ENCODE assay signal across 22 mouse cellular contexts in genomic region chr9:109032435-109032834, GRCm38 (mm10). TPM values are rescaled to one million over a fixed set of nuclear protein-coding genes. Genes with fewer than 3 reads are reported as not detected.
DNase-seq lines count a peak whose midpoint lies in the region; ATAC-seq lines count a peak whose summit lies in the region.
"Had no signal": no experiment of that assay in that cellular context is flagged by ENCODE, and none has a peak within 500 bp of the region (broad histone marks: within the 10 kb centered on the region; RNA-seq: fewer than 3 reads in every experiment).

No protein-coding gene starts in this region.

- peak; percentile 68; the same call in 1 of the 2 replicates for ATAC-seq in liver, embryonic 13.5 days (ENCODE audit: low read depth)
- ATAC-seq in megakaryocyte progenitor cell, adult 5-6 weeks (replicated peaks; ENCODE audit: poor library complexity): peak; percentile 83
- ATAC-seq: activated CD4-positive, CD25-positive, alpha-beta regulatory T cell, adult 4 months; forebrain, embryonic 15.5 days; Patski had no signal

- H3K27ac ChIP-seq in liver, embryonic 13.5 days: no peak overlapping the region; the same call in 1 of the 2 replicates
- no peak overlapping the region for H3K27ac ChIP-seq in limb, embryonic 10.5 days
- H3K27ac ChIP-seq: embryonic facial prominence, embryonic 12.5 days; forebrain, embryonic 15.5 days; heart, adult 2 months; heart, embryonic 13.5 days; hindbrain, embryonic 12.5 days had no signal

- H3K4me2 ChIP-seq in liver, embryonic 13.5 days: 0 out of 2 replicates have a peak overlapping the region, but pooled peaks have one; percentile 10
- H3K4me2 ChIP-seq: embryonic facial prominence, embryonic 12.5 days; forebrain, embryonic 15.5 days; heart, embryonic 13.5 days; hindbrain, embryonic 12.5 days had no signal

- no peaks in the 10 kb centered on the region; the same call in 1 of the 2 replicates for H3K27me3 ChIP-seq in liver, embryonic 13.5 days
- H3K27me3 ChIP-seq in limb, embryonic 10.5 days (ENCODE audit: low read depth, poor library complexity, severe bottlenecking): no peaks in the 10 kb centered on the region
- H3K27me3 ChIP-seq: embryonic facial prominence, embryonic 12.5 days; forebrain, embryonic 15.5 days; heart, embryonic 13.5 days; hindbrain, embryonic 12.5 days; Patski had no signal

- H3K9ac ChIP-seq in liver, embryonic 13.5 days: no peak overlapping the region
- H3K9ac ChIP-seq: embryonic facial prominence, embryonic 12.5 days; forebrain, embryonic 15.5 days; heart, embryonic 13.5 days; hindbrain, embryonic 12.5 days had no signal

- no peaks in the 10 kb centered on the region for H3K36me3 ChIP-seq in liver, embryonic 13.5 days
- 0 out of 2 replicates have a peak, but pooled peaks cover 2% of the 10 kb centered on the region for H3K36me3 ChIP-seq in limb, embryonic 10.5 days

- WGBS in liver, embryonic 13.5 days (ENCODE audit: insufficient replicate concordance): 45% methylated on average over 6 of the region's 6 CpGs
- WGBS in limb, embryonic 10.5 days: 86% methylated on average over 6 of the region's 6 CpGs

- peak; percentile 55 for DNase-seq in heart, adult 11 months
- no peak for DNase-seq in heart, adult 9 months (ENCODE audit: low spot score in 2 of 2)
- DNase-seq in 416B (ENCODE audit: low read depth): peak; percentile 43
- DNase-seq in liver, embryonic 13.5 days: no peak
- no peak for DNase-seq in left cerebral cortex, adult 8-10 months (ENCODE audit: low spot score in 2 of 2)
- DNase-seq in layer of hippocampus, postnatal 25 days (ENCODE audit: extremely low spot score in 1 of 2, low spot score in 1 of 2): no peak
- DNase-seq in limb, embryonic 10.5 days (ENCODE audit: low spot score): no peak
- DNase-seq: adrenal gland, postnatal 14 days; cerebellum, adult 18-20 months; cerebellum, postnatal 10 days; gastrocnemius, postnatal 36 days; heart, postnatal 4 days had no signal

- no peak overlapping the region for H3K4me3 ChIP-seq in liver, embryonic 13.5 days (replicated peaks)
- H3K4me3 ChIP-seq in limb, embryonic 10.5 days: no peak overlapping the region
- H3K4me3 ChIP-seq: embryonic facial prominence, embryonic 12.5 days; forebrain, embryonic 15.5 days; heart, adult 2 months; heart, embryonic 13.5 days; hindbrain, embryonic 12.5 days had no signal

- H3K4me1 ChIP-seq in liver, embryonic 13.5 days (replicated peaks): peaks cover 13% of the 10 kb centered on the region
- H3K4me1 ChIP-seq in limb, embryonic 10.5 days: no peaks in the 10 kb centered on the region
- H3K4me1 ChIP-seq: embryonic facial prominence, embryonic 12.5 days; forebrain, embryonic 15.5 days; hindbrain, embryonic 12.5 days had no signal

- no peaks in the 10 kb centered on the region for H3K9me3 ChIP-seq in liver, embryonic 13.5 days (replicated peaks)
- H3K9me3 ChIP-seq in limb, embryonic 10.5 days (replicated peaks): no peaks in the 10 kb centered on the region
- H3K9me3 ChIP-seq: embryonic facial prominence, embryonic 12.5 days; forebrain, embryonic 15.5 days; heart, embryonic 13.5 days; hindbrain, embryonic 12.5 days had no signal

RNA-seq across cellular contexts. Expression of gene Shisa5, which starts 5.9 kb away (rescaled TPM):
- polyA plus RNA-seq in liver, embryonic 13.5 days (2015; fragmentation: Nextera tagmentation; extraction: Ambion mirVana): 20.0 and 21.8 TPM in 2 replicates
- 19.7 and 20.5 TPM in 2 replicates for total RNA-seq in megakaryocyte progenitor cell, adult 5-6 weeks (2015)
- total RNA-seq in megakaryocyte progenitor cell, adult 5-6 weeks (2017): 74.8 and 94.4 TPM in 2 replicates
- 10 to 100 TPM; 81.8 to 96.8 (median 91.6) TPM for total RNA-seq in left cerebral cortex, adult 8-10 months (2022)
- total RNA-seq in layer of hippocampus, postnatal 25 days (2021): 10 to 100 TPM; 49.3 to 52.1 TPM
- 36.1 and 44.4 TPM in 2 replicates for polyA plus RNA-seq in limb, embryonic 10.5 days (2016; fragmentation: Nextera tagmentation; extraction: Ambion mirVana)

RNA-seq across cellular contexts. Expression of gene Trex1, which starts 27.1 kb away (rescaled TPM):
- polyA plus RNA-seq in liver, embryonic 13.5 days (2015; fragmentation: Nextera tagmentation; extraction: Ambion mirVana): 7.4 and 8.9 TPM in 2 replicates
- 22.4 and 24.1 TPM in 2 replicates for total RNA-seq in megakaryocyte progenitor cell, adult 5-6 weeks (2015)
- 12.3 and 15.6 TPM in 2 replicates for total RNA-seq in megakaryocyte progenitor cell, adult 5-6 weeks (2017)
- total RNA-seq in left cerebral cortex, adult 8-10 months (2022): 10 to 100 TPM; 11.8 to 17.1 (median 14.0) TPM
- total RNA-seq in layer of hippocampus, postnatal 25 days (2021): 10 to 100 TPM; 13.1 to 14.2 TPM
- 7.5 and 9.4 TPM in 2 replicates for polyA plus RNA-seq in limb, embryonic 10.5 days (2016; fragmentation: Nextera tagmentation; extraction: Ambion mirVana)

RNA-seq across cellular contexts. Expression of gene Pfkfb4, which starts 40.9 kb away (rescaled TPM):
- 2.3 and 2.5 TPM in 2 replicates for polyA plus RNA-seq in liver, embryonic 13.5 days (2015; fragmentation: Nextera tagmentation; extraction: Ambion mirVana)
- 3.9 and 5.9 TPM in 2 replicates for total RNA-seq in megakaryocyte progenitor cell, adult 5-6 weeks (2015)
- 12.8 and 13.5 TPM in 2 replicates for total RNA-seq in megakaryocyte progenitor cell, adult 5-6 weeks (2017)
- 10 to 100 TPM; 15.0 to 17.6 (median 15.2) TPM for total RNA-seq in left cerebral cortex, adult 8-10 months (2022)
- total RNA-seq in layer of hippocampus, postnatal 25 days (2021): 10 to 100 TPM in 1 of 2 experiments, 1 to 10 TPM in 1; 10.0 to 10.9 TPM
- 12.5 and 14.6 TPM in 2 replicates for polyA plus RNA-seq in limb, embryonic 10.5 days (2016; fragmentation: Nextera tagmentation; extraction: Ambion mirVana)

RNA-seq across cellular contexts. Expression of gene Atrip, which starts 41.5 kb away (rescaled TPM):
- polyA plus RNA-seq in liver, embryonic 13.5 days (2015; fragmentation: Nextera tagmentation; extraction: Ambion mirVana): 12.6 and 12.7 TPM in 2 replicates
- 13.3 and 17.6 TPM in 2 replicates for total RNA-seq in megakaryocyte progenitor cell, adult 5-6 weeks (2015)
- total RNA-seq in megakaryocyte progenitor cell, adult 5-6 weeks (2017): 15.3 and 20.1 TPM in 2 replicates
- 10 to 100 TPM; 24.7 to 31.7 (median 27.3) TPM for total RNA-seq in left cerebral cortex, adult 8-10 months (2022)
- 10 to 100 TPM; 21.7 to 25.7 TPM for total RNA-seq in layer of hippocampus, postnatal 25 days (2021)
- polyA plus RNA-seq in limb, embryonic 10.5 days (2016; fragmentation: Nextera tagmentation; extraction: Ambion mirVana): 35.3 and 36.8 TPM in 2 replicates

RNA-seq across cellular contexts. Expression of gene Ucn2, which starts 46.6 kb away (rescaled TPM):
- polyA plus RNA-seq in liver, embryonic 13.5 days (2015; fragmentation: Nextera tagmentation; extraction: Ambion mirVana): not detected in 2 replicates
- total RNA-seq in megakaryocyte progenitor cell, adult 5-6 weeks (2015): not detected in 2 replicates
- not detected in 2 replicates for total RNA-seq in megakaryocyte progenitor cell, adult 5-6 weeks (2017)
- under 1 TPM in 2 of 4 experiments, not detected in 2; 0.33 to 0.53 TPM for total RNA-seq in left cerebral cortex, adult 8-10 months (2022)
- total RNA-seq in layer of hippocampus, postnatal 25 days (2021): not detected
- polyA plus RNA-seq in limb, embryonic 10.5 days (2016; fragmentation: Nextera tagmentation; extraction: Ambion mirVana): not detected in 2 replicates
- total RNA-seq: heart, adult 2 months; heart, postnatal 4 days had no signal
- polyA plus RNA-seq: activated CD4-positive, CD25-positive, alpha-beta regulatory T cell, adult 4 months; forebrain, embryonic 11.5 days; forebrain, embryonic 15.5 days; heart, adult 2 months; heart, embryonic 13.5 days; heart, postnatal 0 days; hindbrain, embryonic 12.5 days had no signal

Comparison
In these comparisons a context has a peak if more than half of its experiments do, and no peak if none do; other contexts are left out.
1. DNase-seq: peak in heart, adult 11 months (single experiment) and 416B (single experiment); none in heart, adult 9 months (0 of 2), liver, embryonic 13.5 days (single experiment), left cerebral cortex, adult 8-10 months (0 of 2), layer of hippocampus, postnatal 25 days (0 of 2) and limb, embryonic 10.5 days (single experiment).